In the genomic region with DNA sequence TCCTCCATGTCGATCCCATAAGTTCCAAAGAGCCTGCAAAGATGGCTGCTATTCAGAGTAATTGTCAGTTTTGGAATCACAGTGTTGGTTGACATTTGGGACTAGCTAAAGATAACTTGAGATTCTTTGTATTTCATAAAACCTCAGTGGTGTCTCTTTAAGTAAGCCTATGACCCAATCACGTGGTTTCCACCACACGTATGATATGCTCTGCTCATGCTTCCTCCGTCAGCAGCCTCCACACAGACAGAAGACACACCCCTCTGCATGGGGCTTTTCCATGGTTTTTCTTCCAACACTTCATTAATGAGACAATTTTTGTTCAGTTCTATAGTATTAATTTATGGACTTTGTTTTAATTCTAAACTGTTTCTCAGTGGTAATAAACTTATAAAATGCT, we compare ENCODE assay signal across 26 mouse cellular contexts.
"Had no signal": no experiment of that assay in that cellular context is flagged by ENCODE, and none has a peak within 500 bp of the region (broad histone marks: within the 10 kb centered on the region; RNA-seq: fewer than 3 reads in every experiment).

No protein-coding gene starts in this region.

- DNase-seq: gastrocnemius, postnatal 14 days; gastrocnemius, postnatal 36 days; heart, adult 2 months; heart, postnatal 14 days; heart, postnatal 36 days; kidney, adult 11 months; kidney, adult 2 months; kidney, adult 9 months; kidney, postnatal 14 days; kidney, postnatal 36 days; layer of hippocampus, adult 9-11 months; layer of hippocampus, postnatal 36 days; left cerebral cortex, postnatal 4 days had no signal

- H3K4me3 ChIP-seq: heart, adult 2 months; heart, embryonic 13.5 days; heart, embryonic 15.5 days; hindbrain, embryonic 10.5 days; hindbrain, embryonic 13.5 days; hindbrain, embryonic 15.5 days; kidney, embryonic 15.5 days; limb, embryonic 13.5 days; limb, embryonic 15.5 days; liver, embryonic 12.5 days had no signal

- ATAC-seq: hindbrain, postnatal 0 days; intestine, embryonic 16.5 days; liver, embryonic 12.5 days had no signal

- H3K27ac ChIP-seq: heart, adult 2 months; heart, embryonic 13.5 days; heart, embryonic 15.5 days; hindbrain, embryonic 10.5 days; hindbrain, embryonic 13.5 days; hindbrain, embryonic 15.5 days; hindbrain, postnatal 0 days; kidney, embryonic 15.5 days; kidney, postnatal 0 days; limb, embryonic 13.5 days; limb, embryonic 15.5 days; liver, embryonic 12.5 days; liver, embryonic 14.5 days had no signal
